In the genomic region with DNA sequence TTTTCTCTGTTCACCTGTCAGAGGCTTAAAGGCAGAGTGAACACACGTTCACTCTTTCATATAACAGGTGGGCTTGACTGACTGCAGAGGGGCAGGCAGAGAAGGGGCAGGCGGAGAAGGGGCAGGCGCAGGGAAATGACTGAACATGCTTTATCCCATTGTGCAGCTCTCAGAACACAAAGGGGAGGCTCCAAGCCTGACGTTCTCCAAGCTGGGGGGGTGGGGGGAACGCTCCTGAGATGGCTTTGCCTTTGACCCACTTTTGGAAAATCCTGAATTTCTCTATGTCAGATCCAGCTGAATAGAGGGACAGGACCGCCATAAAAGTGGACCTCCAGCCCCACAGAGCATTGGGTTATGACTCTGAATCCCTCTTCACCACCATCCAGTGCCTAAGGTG, we compare ENCODE assay signal across 15 mouse cellular contexts.
A peak's percentile ranks its signal among the peaks of the same experiment; 100 is the strongest.
DNase-seq lines count a peak whose midpoint lies in the region; ATAC-seq and TF ChIP-seq lines count a peak whose summit lies in the region.
"Had no signal": no experiment of that assay in that cellular context is flagged by ENCODE, and none has a peak within 500 bp of the region (broad histone marks: within the 10 kb centered on the region; RNA-seq: fewer than 3 reads in every experiment).

No protein-coding gene starts in this region.

- no peaks in the 10 kb centered on the region for H3K27me3 ChIP-seq in midbrain, embryonic 13.5 days
- H3K27me3 ChIP-seq in midbrain, postnatal 0 days (ENCODE audit: insufficient read depth, low read length): no peaks in the 10 kb centered on the region
- no peaks in the 10 kb centered on the region for H3K27me3 ChIP-seq in forebrain, embryonic 11.5 days (ENCODE audit: control insufficient read depth, insufficient read depth, low read length)
- H3K27me3 ChIP-seq in hindbrain, embryonic 11.5 days (ENCODE audit: control insufficient read depth, insufficient read depth, low read length): no peaks in the 10 kb centered on the region
- H3K27me3 ChIP-seq: limb, embryonic 13.5 days; liver, embryonic 15.5 days had no signal

- TF ChIP-seq CTCF in midbrain, postnatal 0 days (IDR thresholded peaks at IDR 0.05): no peak

- DNase-seq in midbrain, postnatal 0 days (ENCODE audit: low spot score): no peak
- peak; percentile 59 for DNase-seq in forebrain, embryonic 11.5 days (ENCODE audit: low spot score)
- peak; percentile 18 for DNase-seq in hindbrain, embryonic 11.5 days (ENCODE audit: low spot score)
- DNase-seq in retina, embryonic 14.5 days (ENCODE audit: low spot score): peak; percentile 39
- DNase-seq in layer of hippocampus, adult 9-11 months: no peak
- DNase-seq in cerebellum, adult 11 months: no peak
- DNase-seq: adrenal gland, adult 8-10 months; kidney, adult 2 months; kidney, postnatal 36 days; lung, postnatal 14 days; thymus, postnatal 4 days had no signal

- H3K36me3 ChIP-seq in midbrain, embryonic 13.5 days: no peaks in the 10 kb centered on the region
- H3K36me3 ChIP-seq in midbrain, postnatal 0 days (ENCODE audit: insufficient read depth, low read length): no peaks in the 10 kb centered on the region
- H3K36me3 ChIP-seq in forebrain, embryonic 11.5 days (ENCODE audit: control insufficient read depth, insufficient read depth, low read length): no peaks in the 10 kb centered on the region
- no peaks in the 10 kb centered on the region for H3K36me3 ChIP-seq in hindbrain, embryonic 11.5 days (ENCODE audit: control insufficient read depth, insufficient read depth, low read length)
- H3K36me3 ChIP-seq: limb, embryonic 13.5 days; liver, embryonic 15.5 days had no signal

- ATAC-seq in midbrain, embryonic 13.5 days: no peak
- ATAC-seq in midbrain, postnatal 0 days (ENCODE audit: low FRiP score): no peak
- ATAC-seq in forebrain, embryonic 11.5 days (replicated peaks; ENCODE audit: low FRiP score): no peak
- no peak for ATAC-seq in hindbrain, embryonic 11.5 days (ENCODE audit: low FRiP score)

- no peak overlapping the region for H3K9ac ChIP-seq in midbrain, embryonic 13.5 days (replicated peaks)
- H3K9ac ChIP-seq in midbrain, postnatal 0 days (replicated peaks; ENCODE audit: low read length, poor library complexity, severe bottlenecking): no peak overlapping the region
- H3K9ac ChIP-seq in forebrain, embryonic 11.5 days (ENCODE audit: low read length): no peak overlapping the region
- H3K9ac ChIP-seq in hindbrain, embryonic 11.5 days (ENCODE audit: low read depth, low read length): 0 out of 2 replicates have a peak overlapping the region, but pooled peaks have one; percentile 12
- H3K9ac ChIP-seq: limb, embryonic 13.5 days; liver, embryonic 15.5 days had no signal

- H3K4me3 ChIP-seq in midbrain, embryonic 13.5 days (replicated peaks): no peak overlapping the region
- H3K4me3 ChIP-seq in midbrain, postnatal 0 days (ENCODE audit: low read depth, low read length): no peak overlapping the region
- no peak overlapping the region for H3K4me3 ChIP-seq in forebrain, embryonic 11.5 days (ENCODE audit: low read depth, low read length)
- no peak overlapping the region for H3K4me3 ChIP-seq in hindbrain, embryonic 11.5 days (ENCODE audit: low read depth, low read length)
- H3K4me3 ChIP-seq: erythroblast, embryonic 14.5 days; limb, embryonic 13.5 days; liver, embryonic 15.5 days had no signal

- 25% methylated on average over 6 of the region's 6 CpGs for WGBS in midbrain, embryonic 13.5 days
- 26% methylated on average over 6 of the region's 6 CpGs for WGBS in midbrain, postnatal 0 days
- 25% methylated on average over 6 of the region's 6 CpGs for WGBS in forebrain, embryonic 11.5 days
- 34% methylated on average over 6 of the region's 6 CpGs for WGBS in hindbrain, embryonic 11.5 days

- H3K27ac ChIP-seq in midbrain, embryonic 13.5 days: peak overlapping the region; percentile 37; the same call in 1 of the 2 replicates
- H3K27ac ChIP-seq in midbrain, postnatal 0 days (ENCODE audit: low read depth, low read length): no peak overlapping the region
- no peak overlapping the region for H3K27ac ChIP-seq in forebrain, embryonic 11.5 days (ENCODE audit: low read depth, low read length)
- no peak overlapping the region for H3K27ac ChIP-seq in hindbrain, embryonic 11.5 days (ENCODE audit: low read depth, low read length)
- H3K27ac ChIP-seq: limb, embryonic 13.5 days; liver, embryonic 15.5 days had no signal

- H3K4me2 ChIP-seq in midbrain, embryonic 13.5 days (replicated peaks): no peak overlapping the region
- H3K4me2 ChIP-seq in midbrain, postnatal 0 days (ENCODE audit: low read depth, low read length, poor library complexity, severe bottlenecking): no peak overlapping the region
- no peak overlapping the region for H3K4me2 ChIP-seq in forebrain, embryonic 11.5 days (ENCODE audit: low read depth, low read length, severe bottlenecking)
- no peak overlapping the region for H3K4me2 ChIP-seq in hindbrain, embryonic 11.5 days (replicated peaks; ENCODE audit: low read depth, low read length)
- H3K4me2 ChIP-seq: limb, embryonic 13.5 days; liver, embryonic 15.5 days had no signal

- H3K4me1 ChIP-seq in midbrain, embryonic 13.5 days (replicated peaks): peaks cover 64% of the 10 kb centered on the region
- H3K4me1 ChIP-seq in midbrain, postnatal 0 days (ENCODE audit: insufficient read depth, low read length): peaks cover 19% of the 10 kb centered on the region
- peaks cover 18% of the 10 kb centered on the region for H3K4me1 ChIP-seq in forebrain, embryonic 11.5 days (replicated peaks; ENCODE audit: control insufficient read depth, insufficient read depth, low read length)
- H3K4me1 ChIP-seq in hindbrain, embryonic 11.5 days (replicated peaks; ENCODE audit: control insufficient read depth, insufficient read depth, low read length): peaks cover 19% of the 10 kb centered on the region
- H3K4me1 ChIP-seq: liver, embryonic 15.5 days had no signal

- no peaks in the 10 kb centered on the region for H3K9me3 ChIP-seq in midbrain, embryonic 13.5 days
- H3K9me3 ChIP-seq in midbrain, postnatal 0 days (ENCODE audit: low read length): no peaks in the 10 kb centered on the region
- no peaks in the 10 kb centered on the region for H3K9me3 ChIP-seq in forebrain, embryonic 11.5 days (ENCODE audit: control insufficient read depth, low read length)
- no peaks in the 10 kb centered on the region for H3K9me3 ChIP-seq in hindbrain, embryonic 11.5 days (ENCODE audit: control insufficient read depth, low read length)
- H3K9me3 ChIP-seq: limb, embryonic 13.5 days; liver, embryonic 15.5 days had no signal

Comparison
In these comparisons a context has a peak if more than half of its experiments do, and no peak if none do; other contexts are left out.
1. DNase-seq: peak in forebrain, embryonic 11.5 days (single experiment), hindbrain, embryonic 11.5 days (single experiment) and retina, embryonic 14.5 days (single experiment); none in midbrain, postnatal 0 days (single experiment), layer of hippocampus, adult 9-11 months (single experiment) and cerebellum, adult 11 months (single experiment).